Mouse (Mus musculus) heart, postnatal 0 days (tissue): Measurements from ENCODE around the gene Evi2b. TPM values are rescaled to one million over a fixed set of nuclear protein-coding genes. Genes with fewer than 3 reads are reported as not detected.
A peak's percentile ranks its signal among the peaks of the same experiment; 100 is the strongest.

Experiments used
- ATAC-seq: fragments of 200-750 bp; cut with Nextera tagmentation; 2 replicates; pipeline ENCODE4 v1.8.0; 2017; ENCODE audit warnings: low read depth, moderate number of reproducible peaks, moderate library complexity; ENCODE audit not compliant: insufficient read depth
- DNase-seq: peaks from one replicate; pipeline ENCODE4 v3.0.0-alpha.2; 2016; ENCODE audit warnings: low spot score
- H3K27ac ChIP-seq: fragments of 300-500 bp; sonication (generic); 2 replicates; pipeline ENCODE4 v1.5.1; 2014; ENCODE audit warnings: low read depth, mild to moderate bottlenecking
- H3K27me3 ChIP-seq: fragments of 300-500 bp; sonication (generic); 2 replicates; pipeline ENCODE4 v1.6.1; 2014; ENCODE audit warnings: low read length, mixed read lengths; ENCODE audit not compliant: control insufficient read depth, insufficient read depth
- H3K36me3 ChIP-seq: fragments of 300-500 bp; sonication (generic); replicated peaks from 2 replicates; pipeline ENCODE4 v1.6.1; 2014; ENCODE audit warnings: low read length, mixed read lengths; ENCODE audit not compliant: control insufficient read depth, insufficient read depth
- H3K4me1 ChIP-seq: fragments of 300-500 bp; sonication (generic); 2 replicates; pipeline ENCODE4 v1.6.1; 2014; ENCODE audit warnings: antibody characterized with exemption; ENCODE audit not compliant: control insufficient read depth, insufficient read depth
- H3K4me2 ChIP-seq: fragments of 300-500 bp; sonication (generic); 2 replicates; pipeline ENCODE4 v1.6.1; 2014; ENCODE audit warnings: low read depth, mild to moderate bottlenecking, low read length, moderate library complexity
- H3K4me3 ChIP-seq: fragments of 300-500 bp; sonication (generic); 2 replicates; pipeline ENCODE4 v1.5.1; 2014; ENCODE audit warnings: low read depth, low read length
- H3K9ac ChIP-seq: fragments of 300-500 bp; sonication (generic); replicated peaks from 2 replicates; pipeline ENCODE4 v1.6.1; 2014; ENCODE audit warnings: low read depth, low read length, mixed read lengths
- H3K9me3 ChIP-seq: fragments of 300-500 bp; sonication (generic); replicated peaks from 2 replicates; pipeline ENCODE4 v1.6.1; 2016; ENCODE audit warnings: low read length; ENCODE audit not compliant: control insufficient read depth
- CTCF ChIP-seq: IDR thresholded peaks from 2 replicates; pipeline ENCODE4 v1.5.1; 2016; ENCODE audit warnings: antibody characterized with exemption, control low read depth, low read depth
- EP300 ChIP-seq: IDR thresholded peaks from 2 replicates; pipeline ENCODE4 v1.6.1; 2016; ENCODE audit warnings: antibody characterized with exemption, low read depth
- WGBS: fragments of 180-500 bp; shearing (Covaris S2); extraction: QIAGEN DNeasy Blood & Tissue Kit; methylation state at CpG from one replicate; pipeline ENCODE4 v1.1.7; 2014; 5-methylcytosine and 5-hydroxymethylcytosine counted together
- polyA plus RNA-seq: library from polyadenylated mRNA; unstranded; fragments of >200 nt; fragmentation: Nextera tagmentation; extraction: Ambion mirVana; gene quantifications from 2 replicates; pipeline ENCODE4 v1.2.1, GENCODE M21; 2015
- total RNA-seq: library from RNA; depleted of rRNA; stranded (reverse); fragments of >200 nt; gene quantifications from 2 replicates; pipeline ENCODE4 v1.2.3, GENCODE M21; 2014; ENCODE audit warnings: low replicate concordance

The Evi2b gene
- total and polyA plus RNA-seq, 2 experiments from 2014 or later, result 0.36 to 0.84 TPM

- Histone ChIP-seq H3K36me3 (0 out of 2 replicates have a peak, but pooled peaks cover 6% of the 10 kb centered on the region), H3K4me2 (no peak overlapping the region), H3K4me3 (no peak overlapping the region), H3K4me1 (no peaks in the 10 kb centered on the region), H3K9ac (no peak overlapping the region), H3K27ac (no peak overlapping the region), H3K27me3 (no peaks in the 10 kb centered on the region), H3K9me3 (no peaks in the 10 kb centered on the region)
- ATAC-seq (no peak), DNase-seq (no peak)
- WGBS, result 94% methylated on average over 3 of the region's 3 CpGs
- TF ChIP-seq CTCF (no peak), EP300 (no peak)
Observed at GRCm38 (mm10) chr11:79511970-79512369, 11.6 kb downstream of the Evi2b start.

DNA sequence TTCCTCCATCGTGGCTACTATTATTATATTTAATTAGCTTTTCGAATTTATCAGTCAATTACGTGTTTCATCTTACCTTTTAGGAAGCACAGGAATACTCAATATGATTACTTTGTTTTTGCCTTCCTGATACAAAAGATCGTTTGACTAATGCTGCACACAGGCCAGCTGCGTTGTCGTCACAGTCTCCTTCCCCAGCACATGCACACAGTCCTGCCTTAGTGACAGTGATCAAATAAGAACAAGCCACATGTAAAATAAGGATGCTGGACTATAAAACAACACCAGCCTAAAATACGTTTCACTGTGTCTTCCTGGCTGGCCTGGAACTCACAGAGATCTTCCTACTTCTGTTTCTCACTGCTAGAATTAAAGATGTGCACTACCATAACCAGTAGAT lies 19.1 kb downstream of the Evi2b start:
- ATAC-seq, result no peak
- H3K4me2 ChIP-seq, result no peak overlapping the region
- no peaks in the 10 kb centered on the region for H3K27me3 ChIP-seq
- H3K4me3 ChIP-seq, result no peak overlapping the region
- H3K9me3 ChIP-seq, result no peaks in the 10 kb centered on the region
- no peaks in the 10 kb centered on the region for H3K4me1 ChIP-seq
- no peaks in the 10 kb centered on the region for H3K36me3 ChIP-seq
- H3K9ac ChIP-seq, result no peak overlapping the region
- no peak for DNase-seq
- no peak for TF ChIP-seq EP300
- no peak for TF ChIP-seq CTCF
- 85% methylated on average over 7 of the region's 7 CpGs for WGBS
- no peak overlapping the region for H3K27ac ChIP-seq

GRCm38 (mm10) chr11:79503845-79504244 lies 19.7 kb downstream of the Evi2b start, which contains the start of gene Omg:
TSS of gene Omg (minus strand) at chr11:79504084.
- ATAC-seq, result no peak
- Histone ChIP-seq H3K4me3 (no peak within 1 kb of the TSS), H3K36me3 (no peaks in the 10 kb centered on the region), H3K27me3 (no peaks in the 10 kb centered on the region), H3K9ac (no peak within 1 kb of the TSS), H3K4me2 (no peak within 1 kb of the TSS), H3K4me1 (no peaks in the 10 kb centered on the region), H3K27ac (no peak within 1 kb of the TSS), H3K9me3 (no peaks in the 10 kb centered on the region)
- no peak for DNase-seq
- TF ChIP-seq CTCF, result no peak
- no peak for TF ChIP-seq EP300
- WGBS, result 51% methylated on average over 8 of the region's 8 CpGs

- ATAC-seq, result no peak
- H3K9ac ChIP-seq, result no peak overlapping the region
- no peaks in the 10 kb centered on the region for H3K4me1 ChIP-seq
- no peaks in the 10 kb centered on the region; the same call in 1 of the 2 replicates for H3K36me3 ChIP-seq
- DNase-seq, result no peak
- H3K4me3 ChIP-seq, result no peak overlapping the region
- no peaks in the 10 kb centered on the region for H3K27me3 ChIP-seq
- H3K27ac ChIP-seq, result no peak overlapping the region
- no peak for TF ChIP-seq CTCF
- TF ChIP-seq EP300, result no peak
- no peak overlapping the region for H3K4me2 ChIP-seq
- WGBS, result 77% methylated on average over 2 of the region's 2 CpGs
- no peaks in the 10 kb centered on the region for H3K9me3 ChIP-seq
Observed at GRCm38 (mm10) chr11:79502917-79503316, 20.6 kb downstream of the Evi2b start.

DNA sequence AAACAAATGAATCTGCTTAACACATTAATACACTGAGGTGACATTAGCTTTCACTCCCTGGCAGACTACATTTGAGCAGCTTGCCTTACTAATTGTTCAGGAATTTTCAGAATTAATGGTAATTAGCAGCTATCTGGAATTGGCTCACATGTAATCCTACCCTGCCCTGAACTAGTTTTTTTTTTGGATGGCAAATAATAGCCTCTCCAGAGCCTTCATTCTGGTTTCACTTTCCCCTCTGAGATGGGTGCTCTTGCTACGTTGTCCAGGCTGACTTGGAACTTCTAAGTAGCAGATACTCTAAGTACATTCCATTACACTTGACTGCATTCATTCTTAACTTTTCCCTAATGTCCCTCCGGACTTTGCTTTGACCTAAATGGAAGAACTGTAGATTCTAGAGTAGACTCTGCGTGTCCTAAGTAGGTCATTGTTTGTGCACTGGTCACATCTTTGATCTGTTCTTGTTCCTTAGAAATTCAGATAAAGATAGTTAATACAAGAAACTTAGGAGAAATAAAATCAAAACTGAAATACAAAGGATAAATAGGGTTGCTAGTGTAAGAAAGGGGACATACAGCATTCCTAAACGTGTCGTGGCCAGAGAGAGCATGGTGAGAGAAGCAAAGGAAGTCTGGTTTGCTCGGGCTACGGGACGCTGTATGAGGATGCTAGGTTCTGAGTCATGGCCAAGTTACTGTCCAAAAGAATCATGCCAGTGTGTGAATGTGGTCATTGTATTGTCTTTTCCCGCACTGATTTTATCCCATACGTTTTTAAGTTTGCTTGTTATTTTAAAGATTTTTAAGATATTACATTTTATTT lies 28.4 kb downstream of the Evi2b start:
- H3K9ac ChIP-seq, result no peak overlapping the region
- no peaks in the 10 kb centered on the region for H3K27me3 ChIP-seq
- no peaks in the 10 kb centered on the region for H3K9me3 ChIP-seq
- 61% methylated on average over 10 of the region's 10 CpGs for WGBS
- TF ChIP-seq EP300 (no peak), CTCF (no peak)
- peak overlapping the region; percentile 24 for H3K4me2 ChIP-seq
- H3K4me1 ChIP-seq, result peaks cover 6% of the 10 kb centered on the region; the same call in 1 of the 2 replicates
- no peaks in the 10 kb centered on the region; the same call in 1 of the 2 replicates for H3K36me3 ChIP-seq
- no peak for DNase-seq
- no peak overlapping the region for H3K4me3 ChIP-seq
- H3K27ac ChIP-seq, result peak overlapping the region; percentile 15; the same call in 1 of the 2 replicates
- no peak for ATAC-seq
